Mouse (Mus musculus): Measurements from ENCODE around the gene Fkbp14. TPM values are rescaled to one million over a fixed set of nuclear protein-coding genes. Genes with fewer than 3 reads are reported as not detected.

The Fkbp14 gene
- 10 to 100 TPM; 22.2 to 23.4 TPM for total RNA-seq (2021)
- long read RNA-seq, experiment 1, transcript Fkbp14-201 (4 exons, 2,694 nt): major isoform, 20 of 21 reads
- long read RNA-seq, experiment 1, partial matches to known transcripts: 1 of 21 reads
- long read RNA-seq, experiment 1, other reads (novel, unspliced or antisense): 0 of 21 reads
- long read RNA-seq, experiment 2, transcript Fkbp14-201 (4 exons, 2,694 nt): major isoform, 41 of 45 reads
- long read RNA-seq, experiment 2, partial matches to known transcripts: 1 of 45 reads
- long read RNA-seq, experiment 2, other reads (novel, unspliced or antisense): 3 of 45 reads

- DNase-seq (ENCODE audit: low spot score in 2 of 2): no peak
Observed at GRCm38 (mm10) chr6:54597208-54597607, at the start of gene Fkbp14. Fkbp14 (minus strand) TSS chr6:54597308.

GRCm38 (mm10) chr6:54643181-54643580 lies 46.1 kb upstream of the Fkbp14 start:
- no peak for DNase-seq (ENCODE audit: low spot score in 2 of 2)

GRCm38 (mm10) chr6:54641953-54642352 lies 44.8 kb upstream of the Fkbp14 start:
- DNase-seq (ENCODE audit: low spot score in 2 of 2): no peak

GRCm38 (mm10) chr6:54639877-54640276 lies 42.8 kb upstream of the Fkbp14 start:
- DNase-seq (ENCODE audit: low spot score in 2 of 2): no peak

GRCm38 (mm10) chr6:54631462-54631861 lies 34.4 kb upstream of the Fkbp14 start:
- DNase-seq (ENCODE audit: low spot score in 2 of 2): no peak

GRCm38 (mm10) chr6:54629734-54630133 lies 32.6 kb upstream of the Fkbp14 start:
- DNase-seq (ENCODE audit: low spot score in 2 of 2): peak in 1 of 2 experiments; percentile 16

- DNase-seq (ENCODE audit: low spot score in 2 of 2): no peak
Observed at GRCm38 (mm10) chr6:54628381-54628780, 31.3 kb upstream of the Fkbp14 start.

- DNase-seq (ENCODE audit: low spot score in 2 of 2): no peak
Observed at GRCm38 (mm10) chr6:54620357-54620756, 23.2 kb upstream of the Fkbp14 start.

- DNase-seq (ENCODE audit: low spot score in 2 of 2): no peak
Observed at GRCm38 (mm10) chr6:54619530-54619929, 22.4 kb upstream of the Fkbp14 start.

- no peak for DNase-seq (ENCODE audit: low spot score in 2 of 2)
Observed at GRCm38 (mm10) chr6:54617363-54617762, 20.3 kb upstream of the Fkbp14 start.

GRCm38 (mm10) chr6:54606241-54606640 lies 9.1 kb upstream of the Fkbp14 start:
- no peak for DNase-seq (ENCODE audit: low spot score in 2 of 2)

GRCm38 (mm10) chr6:54604001-54604715 lies 7.0 kb upstream of the Fkbp14 start:
- DNase-seq (ENCODE audit: low spot score in 2 of 2): peak in 1 of 2 experiments; percentile 38

- no peak for DNase-seq (ENCODE audit: low spot score in 2 of 2)
Observed at GRCm38 (mm10) chr6:54602891-54603290, 5.8 kb upstream of the Fkbp14 start.

GRCm38 (mm10) chr6:54600681-54601347 lies 3.7 kb upstream of the Fkbp14 start:
- no peak for DNase-seq (ENCODE audit: low spot score in 2 of 2)

GRCm38 (mm10) chr6:54597711-54598110 lies 603 bp upstream of the Fkbp14 start:
- DNase-seq (ENCODE audit: low spot score in 2 of 2): no peak

GRCm38 (mm10) chr6:54595330-54595878 lies 1.7 kb downstream of the Fkbp14 start:
- DNase-seq (ENCODE audit: low spot score in 2 of 2): no peak

- peak; percentile 94 to 95 for DNase-seq (ENCODE audit: low spot score in 2 of 2)
Observed at GRCm38 (mm10) chr6:54594469-54595329, 2.4 kb downstream of the Fkbp14 start, which contains the start of gene Plekha8. Plekha8 (plus strand) TSS chr6:54595111.

- DNase-seq (ENCODE audit: low spot score in 2 of 2): no peak
Observed at GRCm38 (mm10) chr6:54593766-54594468, 3.2 kb downstream of the Fkbp14 start.

- DNase-seq (ENCODE audit: low spot score in 2 of 2): peak; percentile 85
Observed at GRCm38 (mm10) chr6:54592938-54593535, 4.1 kb downstream of the Fkbp14 start.

GRCm38 (mm10) chr6:54591778-54592177 lies 5.3 kb downstream of the Fkbp14 start:
- no peak for DNase-seq (ENCODE audit: low spot score in 2 of 2)
